Mouse (Mus musculus) adrenal gland (tissue): ENCODE data around the gene Dcst1.

ENCODE experiments used
- intact Hi-C: fragments of 180-260 bp; cut with DNase I; formaldehyde crosslinking; loops from one replicate; pipeline ENCODE4 v1.15.1; 2025

Dcst1 gene

GRCm38 (mm10) chr3:89388901-89389740, 24.1 kb upstream of the Dcst1 start:
- intact Hi-C loops: no loop called here

DNA sequence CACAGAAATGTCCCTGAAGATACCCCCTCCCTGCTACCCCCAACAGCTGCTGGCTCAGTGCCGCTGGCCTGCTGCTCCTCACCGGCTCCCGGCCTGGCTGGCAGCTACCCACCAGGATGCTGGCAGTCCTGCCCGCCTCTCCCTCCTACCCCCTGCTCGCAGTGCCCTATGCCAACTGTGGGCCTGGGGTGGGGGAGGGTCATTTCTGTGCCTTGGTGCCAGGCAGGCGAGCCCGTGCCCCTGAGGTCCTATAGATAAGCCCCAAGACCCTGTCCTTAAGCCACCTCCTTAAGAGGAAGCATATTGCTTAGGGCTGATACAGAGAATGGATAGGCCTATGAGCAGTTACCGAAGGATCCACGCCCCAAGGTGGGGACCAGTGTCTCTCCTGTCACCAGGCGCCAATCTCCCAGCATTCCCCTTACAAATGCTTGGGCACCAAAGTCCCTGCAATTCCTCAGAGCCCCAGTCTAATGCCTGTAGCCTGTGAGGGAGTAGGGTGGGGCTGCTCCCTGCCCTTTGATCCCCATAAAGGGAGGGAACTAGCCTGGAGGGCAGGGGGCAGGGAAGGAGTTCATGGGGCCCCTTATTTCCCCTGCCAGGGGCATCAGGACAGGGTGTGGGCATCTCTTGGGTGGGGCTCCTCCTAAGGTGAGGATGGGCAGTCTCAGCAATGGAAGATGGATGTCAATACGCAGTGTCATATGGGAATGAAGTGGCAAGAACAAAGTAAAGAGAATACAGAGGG, 23.3 kb upstream of the Dcst1 start:
- intact Hi-C loops: no loop called here

GRCm38 (mm10) chr3:89387632-89388031, 22.6 kb upstream of the Dcst1 start:
- intact Hi-C loops: no loop called here

DNA sequence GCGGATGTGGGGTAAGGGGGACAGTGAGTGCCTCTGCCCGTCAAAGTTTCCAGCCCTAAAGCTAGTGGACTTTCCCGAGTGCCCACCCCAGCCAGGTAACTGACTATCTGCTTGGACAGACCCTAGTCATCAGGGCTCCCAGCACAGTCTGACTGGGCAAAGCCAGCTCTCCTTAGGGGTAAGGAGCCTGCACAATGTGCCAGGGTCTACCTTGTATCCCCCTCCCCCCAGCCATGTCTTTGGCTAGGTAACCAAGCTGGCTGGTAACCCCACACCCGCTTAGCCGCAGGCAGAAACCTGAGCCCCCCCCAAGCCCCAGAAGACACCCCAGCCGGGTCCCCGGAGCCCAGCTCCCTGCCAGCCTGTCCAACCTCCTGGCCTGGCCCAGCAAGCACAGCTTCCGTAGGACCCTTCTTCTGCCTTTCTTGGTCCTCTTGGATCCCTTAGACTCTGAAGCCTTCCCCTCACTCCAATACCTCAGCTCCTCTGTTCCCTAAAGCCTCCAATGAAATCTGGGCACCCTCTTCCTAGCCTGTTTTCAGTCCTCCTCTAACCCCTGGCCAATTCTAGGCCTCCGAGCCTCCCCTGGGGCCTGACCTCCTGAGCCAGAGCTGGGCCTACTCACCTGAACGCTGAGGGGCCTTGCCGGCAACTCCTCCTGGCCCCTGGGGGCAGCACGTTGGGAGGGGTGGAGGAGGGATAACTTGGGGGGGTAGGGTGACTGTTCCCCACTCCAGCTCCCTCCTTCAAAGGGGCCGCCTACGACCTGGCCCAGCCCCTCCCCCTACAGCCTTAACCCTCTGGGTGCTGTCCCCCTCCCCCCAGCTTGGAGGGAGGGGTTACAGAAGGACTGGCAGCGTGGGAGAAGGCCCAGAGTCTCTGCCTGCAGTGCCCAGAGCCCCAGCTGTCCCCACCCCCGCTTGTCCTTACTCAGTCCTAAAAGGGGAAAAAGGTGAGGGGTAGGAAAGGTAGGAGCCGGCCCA, 21.7 kb upstream of the Dcst1 start:
- intact Hi-C loops: no loop called here

- intact Hi-C loops: no loop called here
Measured at GRCm38 (mm10) chr3:89385451-89385850, 20.4 kb upstream of the Dcst1 start.

DNA sequence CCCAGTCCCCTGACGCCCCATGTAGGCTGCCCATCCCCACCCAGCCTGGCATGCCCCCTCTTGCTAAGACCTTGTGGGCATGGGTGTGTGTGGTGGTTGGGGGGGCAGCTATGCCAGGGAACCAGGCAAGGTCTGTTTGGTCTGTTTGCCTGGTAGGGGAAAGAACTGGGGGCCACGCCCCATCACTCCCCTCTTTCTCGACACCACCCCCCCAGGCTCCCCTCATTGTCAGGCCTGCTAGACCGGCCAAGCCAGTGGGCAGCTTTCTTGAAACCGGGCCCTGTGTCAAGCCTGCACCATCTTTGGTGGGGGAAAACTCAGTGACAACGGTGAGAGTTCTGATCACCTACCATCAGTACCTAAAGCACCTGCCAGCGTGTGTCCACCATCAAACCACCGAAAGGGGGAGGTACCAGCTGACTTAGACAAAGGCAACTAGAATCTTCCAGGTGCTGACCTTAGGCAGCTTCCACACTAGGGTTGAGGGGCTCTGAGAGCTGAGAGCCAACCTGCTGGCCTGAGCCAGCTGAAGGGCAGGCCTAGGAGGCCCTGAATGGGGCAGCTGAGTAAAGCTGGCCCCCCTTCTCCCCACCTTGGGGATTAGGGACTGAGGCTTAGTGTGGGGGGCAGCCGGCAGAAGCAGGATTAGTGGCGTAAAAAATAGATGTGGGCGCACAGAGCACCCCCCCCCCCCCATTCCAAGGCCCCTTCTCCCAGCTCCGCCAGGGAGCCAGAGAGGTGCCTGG, 19.5 kb upstream of the Dcst1 start:
- intact Hi-C loops: no loop called here

- intact Hi-C loops: no loop called here
Measured at GRCm38 (mm10) chr3:89383651-89384255, 18.7 kb upstream of the Dcst1 start.

- intact Hi-C loops: no loop called here
Measured at GRCm38 (mm10) chr3:89382950-89383349, 17.9 kb upstream of the Dcst1 start.

GRCm38 (mm10) chr3:89382033-89382882, 17.2 kb upstream of the Dcst1 start:
- intact Hi-C loops: no loop called here

DNA sequence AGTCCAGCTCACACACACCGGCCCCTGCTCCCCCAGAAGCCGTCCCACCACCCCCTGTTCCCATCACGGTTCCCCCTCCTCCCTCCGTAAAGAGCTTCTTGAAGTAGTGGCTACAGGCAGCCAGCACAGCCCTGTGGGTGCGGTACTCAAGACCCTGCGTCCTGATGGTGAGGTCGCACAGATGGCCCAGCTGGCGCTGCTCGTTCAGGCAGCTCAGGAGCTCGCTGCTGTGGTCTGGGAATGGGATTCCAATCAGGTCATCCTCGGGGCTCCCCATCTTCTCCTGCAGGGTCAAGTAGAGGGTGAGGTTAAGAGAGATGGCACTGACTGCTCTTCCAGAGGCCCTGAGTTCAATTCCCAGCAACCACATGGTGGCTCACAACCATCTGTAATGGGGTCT, 16.2 kb upstream of the Dcst1 start:
- intact Hi-C loops: no loop called here

GRCm38 (mm10) chr3:89380711-89381110, 15.7 kb upstream of the Dcst1 start:
- intact Hi-C loops: no loop called here

GRCm38 (mm10) chr3:89380291-89380690, 15.2 kb upstream of the Dcst1 start:
- intact Hi-C loops: no loop called here

DNA sequence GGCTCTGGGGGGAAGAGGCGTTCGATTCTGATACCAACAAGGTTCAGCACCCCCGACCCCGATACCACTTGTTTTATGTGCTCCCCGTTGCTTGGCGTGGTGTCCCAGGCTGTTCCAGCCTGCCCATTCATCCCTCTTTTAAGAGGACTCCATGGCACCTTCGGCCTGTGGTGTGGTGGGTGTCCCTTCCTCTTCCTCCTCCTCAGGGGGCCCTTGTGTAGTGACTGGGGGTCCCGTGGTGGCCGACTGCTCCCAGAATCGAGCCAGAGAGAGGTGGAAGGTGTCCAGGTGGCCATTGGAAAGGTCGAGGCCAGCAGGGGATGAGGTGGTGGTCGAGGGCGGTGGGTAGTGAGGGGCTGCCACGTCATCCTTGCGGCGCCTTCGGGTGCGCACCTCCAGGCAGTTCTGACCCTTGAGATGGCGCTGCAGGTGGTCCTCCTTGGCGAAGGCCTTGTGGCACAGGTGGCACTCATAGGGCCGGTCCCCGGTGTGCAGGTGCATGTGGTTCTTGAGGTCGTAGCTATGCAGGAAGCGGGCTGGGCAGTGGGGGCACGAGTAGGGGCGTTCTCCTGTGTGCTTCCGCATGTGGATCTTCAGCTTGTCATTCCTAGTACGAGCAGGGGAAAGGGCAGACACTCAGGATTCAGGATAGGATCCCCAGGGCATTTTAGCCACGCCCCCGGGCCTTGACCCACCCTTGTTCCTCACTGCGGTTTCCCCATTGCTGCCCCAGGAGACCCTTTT, 14.5 kb upstream of the Dcst1 start:
- intact Hi-C loops: no loop called here

DNA sequence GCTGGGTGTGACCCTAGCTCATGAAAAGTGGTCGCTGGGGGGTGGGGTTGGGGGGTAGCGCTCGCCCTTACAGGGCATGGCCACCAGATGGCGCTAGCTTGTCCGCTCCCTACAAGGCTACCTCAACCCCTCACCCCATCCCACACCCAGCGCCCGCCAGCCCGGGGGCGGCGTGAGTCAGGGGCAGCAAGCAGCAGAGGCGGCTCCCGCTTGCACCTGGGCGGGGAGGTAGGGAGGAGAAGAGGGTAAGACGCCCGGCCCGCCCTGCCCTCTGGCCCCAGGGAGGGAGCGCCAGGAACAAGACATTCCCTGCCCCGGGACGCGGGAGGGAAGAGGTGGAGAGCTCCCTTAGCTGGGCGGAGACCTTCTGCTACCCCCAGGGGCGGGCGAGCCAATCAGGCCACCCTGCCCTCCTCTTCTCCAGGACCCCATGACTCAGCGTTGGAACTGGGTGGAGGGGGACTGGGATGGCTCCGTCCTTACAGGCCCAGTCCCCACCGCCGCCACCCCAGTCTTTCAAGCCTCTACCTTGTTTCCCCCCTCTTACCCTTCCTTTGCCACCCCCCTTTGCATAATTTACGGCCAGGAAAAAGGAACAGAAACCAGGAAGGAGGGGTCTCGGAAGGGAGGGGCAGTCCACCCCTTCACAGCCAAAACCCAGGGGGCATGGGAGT, 13.5 kb upstream of the Dcst1 start:
- intact Hi-C loops: no loop called here

GRCm38 (mm10) chr3:89377831-89378230, 12.8 kb upstream of the Dcst1 start:
- intact Hi-C loops: no loop called here

GRCm38 (mm10) chr3:89373581-89374231, 8.7 kb upstream of the Dcst1 start:
- intact Hi-C loops: no loop called here

GRCm38 (mm10) chr3:89367338-89367737, 2.3 kb upstream of the Dcst1 start:
- intact Hi-C loops: no loop called here
